Comparison of ENCODE assay signal across 8 mouse cellular contexts in genomic region chr6:134035490-134036405, GRCm38 (mm10). TPM values are rescaled to one million over a fixed set of nuclear protein-coding genes. Genes with fewer than 3 reads are reported as not detected.
DNase-seq lines count a peak whose midpoint lies in the region; ATAC-seq lines count a peak whose summit lies in the region.

Gene Etv6 (plus strand): TSS chr6:134035700.

- ATAC-seq in hindbrain, embryonic 13.5 days (ENCODE audit: low FRiP score) = peak; percentile 71

- no peaks in the 10 kb centered on the region for H3K36me3 ChIP-seq in hindbrain, embryonic 13.5 days

- no peaks in the 10 kb centered on the region for H3K27me3 ChIP-seq in hindbrain, embryonic 13.5 days

- peak within 1 kb of the TSS; percentile 81 for H3K4me3 ChIP-seq in hindbrain, embryonic 13.5 days

- peak within 1 kb of the TSS; percentile 73 for H3K4me2 ChIP-seq in hindbrain, embryonic 13.5 days

- peaks cover 53% of the 10 kb centered on the region for H3K4me1 ChIP-seq in hindbrain, embryonic 13.5 days (replicated peaks)

- H3K9me3 ChIP-seq in hindbrain, embryonic 13.5 days = no peaks in the 10 kb centered on the region

- peak within 1 kb of the TSS; percentile 100 for H3K27ac ChIP-seq in hindbrain, embryonic 13.5 days

- peak within 1 kb of the TSS; percentile 99 for H3K9ac ChIP-seq in hindbrain, embryonic 13.5 days

- DNase-seq in WW6 (ENCODE audit: low read depth, low spot score) = peak; percentile 59
- DNase-seq in cerebellum, postnatal 25 days = peak; percentile 78 to 83
- peak; percentile 25 to 63 for DNase-seq in frontal cortex, postnatal 25 days (ENCODE audit: low spot score in 2 of 2)
- peak; percentile 66 to 80 for DNase-seq in left cerebral cortex, adult 18-20 months (ENCODE audit: low spot score in 2 of 2)
- peak; percentile 77 to 91 for DNase-seq in lung, postnatal 4 days
- peak; percentile 78 for DNase-seq in right cerebral cortex, adult 18-20 months
- DNase-seq in urinary bladder, adult 2 months (ENCODE audit: low spot score) = peak; percentile 79

- WGBS in hindbrain, embryonic 13.5 days = under 1% methylated on average over 78 of the region's 78 CpGs

RNA-seq across cellular contexts. Expression of gene Etv6, which starts in this region (rescaled TPM):
- 5.9 and 6.4 TPM in 2 replicates for polyA plus RNA-seq in hindbrain, embryonic 13.5 days (2015; fragmentation: Nextera tagmentation; extraction: Ambion mirVana)
- 10 to 100 TPM; 15.3 to 18.6 TPM for total RNA-seq in left cerebral cortex, adult 18-20 months (2021)
- 29.9 and 31.5 TPM in 2 replicates for polyA plus RNA-seq in urinary bladder, adult 2 months (2012; rRNA removed)

Comparison
In these comparisons a context has a peak if more than half of its experiments do, and no peak if none do; other contexts are left out.
1. Peak in every context shown above with its lines: DNase-seq, ATAC-seq, H3K4me3 ChIP-seq and H3K27ac ChIP-seq.